Mouse (Mus musculus) myocyte (in vitro differentiated cells): ENCODE data around the gene Usp5. TPM values are rescaled to one million over a fixed set of nuclear protein-coding genes. Genes with fewer than 3 reads are reported as not detected.

Experiments used
- H3K27me3 ChIP-seq: one replicate; pipeline ENCODE4 v1.6.1; 2011; ENCODE audit not compliant: control insufficient read depth, insufficient read depth, insufficient read length
- H3K36me3 ChIP-seq: one replicate; pipeline ENCODE4 v1.6.1; 2011; ENCODE audit not compliant: control insufficient read depth, insufficient read depth
- H3K4me2 ChIP-seq: one replicate; pipeline ENCODE4 v1.6.1; 2011; ENCODE audit warnings: low read depth, control low read depth
- H3K4me3 ChIP-seq: one replicate; pipeline ENCODE4 v1.5.1; 2011; ENCODE audit warnings: mild to moderate bottlenecking, control low read depth, moderate library complexity
- H3K79me2 ChIP-seq: one replicate; pipeline ENCODE4 v1.6.1; 2011; ENCODE audit not compliant: control insufficient read depth, insufficient read depth
- H3ac ChIP-seq: one replicate; pipeline ENCODE4 v1.6.1; 2011; ENCODE audit not compliant: control insufficient read depth, insufficient read length
- CEBPB ChIP-seq: IDR thresholded peaks from 2 replicates; pipeline ENCODE4 v1.6.1; 2011; ENCODE audit warnings: mild to moderate bottlenecking, moderate library complexity; ENCODE audit not compliant: poor library complexity, insufficient read depth, severe bottlenecking
- E2F4 ChIP-seq: IDR thresholded peaks from one replicate; pipeline ENCODE4 v1.6.1; 2011; ENCODE audit warnings: mild to moderate bottlenecking, control low read depth, moderate library complexity; ENCODE audit not compliant: insufficient read depth
- MAX ChIP-seq: IDR thresholded peaks from one replicate; pipeline ENCODE4 v1.6.1; 2011; ENCODE audit warnings: low read depth, mild to moderate bottlenecking, control low read depth
- MYOD1 ChIP-seq, 3 experiments: IDR thresholded peaks; one replicate each; pipeline ENCODE4 v1.6.1; 2011; ENCODE audit warnings: control low read depth in 2 of 3, low read depth in 2 of 3, mild to moderate bottlenecking in 2 of 3, moderate library complexity in 1 of 3; ENCODE audit not compliant: insufficient read length in 2 of 3, control insufficient read depth in 1 of 3
- MYOG ChIP-seq, 3 experiments: IDR thresholded peaks; one replicate each; pipeline ENCODE4 v1.6.1; 2011; ENCODE audit warnings: control low read depth in 2 of 3, low read depth in 2 of 3, mild to moderate bottlenecking in 2 of 3; ENCODE audit not compliant: insufficient read length in 2 of 3, control insufficient read depth in 1 of 3, insufficient read depth in 1 of 3
- POLR2A ChIP-seq: IDR thresholded peaks from one replicate; pipeline ENCODE4 v1.6.1; 2011; ENCODE audit warnings: low read depth, mild to moderate bottlenecking, control low read depth, moderate library complexity; ENCODE audit not compliant: insufficient read length
- POLR2AphosphoS2 ChIP-seq: IDR thresholded peaks from one replicate; pipeline ENCODE4 v1.6.1; 2011; ENCODE audit warnings: low read depth, control low read depth; ENCODE audit not compliant: insufficient read length
- REST ChIP-seq: IDR thresholded peaks from one replicate; pipeline ENCODE4 v1.6.1; 2011; ENCODE audit warnings: mild to moderate bottlenecking, control low read depth, moderate library complexity; ENCODE audit not compliant: insufficient read depth, insufficient read length
- SRF ChIP-seq: IDR thresholded peaks from one replicate; pipeline ENCODE4 v1.6.1; 2011; ENCODE audit warnings: low read depth; ENCODE audit not compliant: control insufficient read depth, insufficient read length
- TCF12 ChIP-seq: IDR thresholded peaks from one replicate; pipeline ENCODE4 v1.6.1; 2011; ENCODE audit warnings: mild to moderate bottlenecking, control low read depth; ENCODE audit not compliant: poor library complexity, insufficient read depth, severe bottlenecking
- TCF3 ChIP-seq: IDR thresholded peaks from one replicate; pipeline ENCODE4 v1.6.1; 2011; ENCODE audit warnings: low read depth, control low read depth; ENCODE audit not compliant: insufficient read length
- USF1 ChIP-seq: IDR thresholded peaks from one replicate; pipeline ENCODE4 v1.6.1; 2011; ENCODE audit warnings: low read depth, mild to moderate bottlenecking, control low read depth, moderate library complexity
- polyA plus RNA-seq: library from polyadenylated mRNA; unstranded; fragments of >200 nt; fragmentation: generic; extraction: Trizol; gene quantifications from one replicate; pipeline ENCODE4 v1.2.1, GENCODE M21; 2012; ENCODE audit warnings: missing spikeins

Gene Usp5
- polyA plus RNA-seq, 1 experiment, result 123 TPM

DNA sequence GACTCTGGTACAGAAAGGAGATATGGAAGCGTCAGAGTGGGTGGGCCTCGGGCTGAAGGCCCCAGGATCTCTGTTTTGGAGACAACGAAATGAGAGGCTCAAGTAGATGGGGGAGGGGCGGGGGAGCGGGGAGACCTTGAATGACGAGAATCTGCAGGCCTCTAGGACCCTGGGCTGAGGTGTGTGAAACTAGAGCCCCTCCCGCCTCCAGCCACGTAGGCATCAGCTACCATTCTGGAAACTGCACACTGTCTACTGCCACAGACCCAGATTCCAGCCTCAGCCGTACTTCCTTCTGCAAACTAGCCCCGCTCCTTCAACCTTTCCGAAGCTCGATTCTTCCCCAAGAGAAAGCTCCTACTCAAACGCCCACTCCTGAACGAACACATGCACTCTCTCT is 27.0 kb upstream of the Usp5 start:
- peaks cover 22% of the 10 kb centered on the region for H3K27me3 ChIP-seq
- TF ChIP-seq SRF, result no peak
- TF ChIP-seq CEBPB, result no peak
- no peaks in the 10 kb centered on the region for H3K36me3 ChIP-seq
- no peaks in the 10 kb centered on the region for H3K79me2 ChIP-seq
- H3ac ChIP-seq, result no peak overlapping the region
- H3K4me3 ChIP-seq, result no peak overlapping the region
- peak overlapping the region; percentile 70 for H3K4me2 ChIP-seq

DNA sequence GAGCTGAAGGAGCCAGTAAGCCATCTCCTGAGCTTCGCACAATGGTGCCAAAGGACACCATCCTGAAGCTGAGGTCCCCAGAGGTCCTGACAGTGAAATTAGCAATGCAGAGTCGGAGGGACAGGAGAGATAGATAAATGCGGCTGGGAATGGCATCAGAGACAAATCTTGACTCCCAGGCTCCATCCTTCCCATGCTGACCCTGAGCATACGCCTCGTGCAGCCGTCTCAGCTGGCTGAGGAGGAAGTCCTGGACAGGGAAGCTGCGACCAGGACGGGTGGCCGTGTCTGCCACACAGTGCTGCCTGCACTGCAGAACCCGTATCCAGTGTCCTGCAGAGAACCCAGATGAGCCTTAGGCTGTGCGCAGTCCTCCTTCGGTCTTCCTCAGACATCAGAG is 25.4 kb upstream of the Usp5 start:
- TF ChIP-seq USF1, result no peak

DNA sequence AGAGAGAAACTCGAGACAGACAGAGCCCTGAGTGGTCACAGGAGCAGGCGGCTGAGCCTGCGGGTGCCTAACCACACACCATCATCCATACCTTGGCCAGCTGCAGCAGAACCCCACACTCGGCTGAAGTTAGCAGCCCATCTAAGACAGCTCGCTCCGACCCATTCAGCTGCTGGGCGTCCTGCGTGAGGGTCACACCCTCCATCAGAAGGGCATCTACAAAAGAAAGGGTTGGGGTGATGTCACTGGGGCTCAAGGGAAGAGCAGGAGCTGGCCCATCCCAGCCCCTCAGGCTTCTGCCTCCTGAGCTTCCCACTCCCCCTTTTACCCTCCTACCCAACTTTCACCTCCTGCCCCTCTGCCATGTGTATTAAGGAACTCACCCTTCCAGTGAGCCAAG is 21.3 kb upstream of the Usp5 start:
- Histone ChIP-seq H3K36me3 (no peaks in the 10 kb centered on the region), H3K4me3 (no peak overlapping the region)
- TF ChIP-seq TCF3, result no peak
- no peak for TF ChIP-seq MYOD1 (IDR thresholded peaks at IDR 0.05; ENCODE audit: control insufficient read depth in 1 of 3, insufficient read length in 2 of 3, low read depth in 2 of 3)
- no peak for TF ChIP-seq REST

More for the DNA sequence above, 25.4 kb upstream of the Usp5 start:
- H3ac ChIP-seq, result no peak overlapping the region
- peaks cover 17% of the 10 kb centered on the region for H3K27me3 ChIP-seq
- no peak overlapping the region for H3K4me3 ChIP-seq
- no peaks in the 10 kb centered on the region for H3K79me2 ChIP-seq
- no peak overlapping the region for H3K4me2 ChIP-seq
- no peaks in the 10 kb centered on the region for H3K36me3 ChIP-seq

DNA sequence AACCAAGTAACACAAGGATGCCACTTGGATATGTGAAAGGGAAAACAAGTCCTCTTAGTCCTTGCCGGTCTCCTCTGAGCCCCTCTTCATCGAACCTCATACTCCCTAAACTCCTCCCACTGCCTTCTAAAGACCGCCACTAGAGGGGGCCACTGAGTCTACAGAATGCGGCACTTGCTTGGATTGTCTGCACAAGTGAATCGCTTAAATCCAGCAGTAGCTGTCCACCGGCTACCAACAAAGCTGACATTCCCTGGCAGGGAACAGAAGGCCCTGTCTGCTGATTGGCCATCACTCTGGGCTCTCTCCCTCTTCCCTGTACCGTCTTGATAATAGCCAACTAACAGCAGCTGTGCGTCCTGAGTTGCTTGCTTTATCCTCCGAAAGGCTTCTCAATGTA is 18.0 kb upstream of the Usp5 start:
- H3ac ChIP-seq, result no peak overlapping the region
- H3K27me3 ChIP-seq, result no peaks in the 10 kb centered on the region
- H3K4me2 ChIP-seq, result no peak overlapping the region
- H3K36me3 ChIP-seq, result no peaks in the 10 kb centered on the region
- no peak for TF ChIP-seq SRF
- no peak for TF ChIP-seq TCF3
- TF ChIP-seq MYOD1 (IDR thresholded peaks at IDR 0.05; ENCODE audit: control insufficient read depth in 1 of 3, insufficient read length in 2 of 3, low read depth in 2 of 3), result no peak
- TF ChIP-seq MYOG (IDR thresholded peaks at IDR 0.05; ENCODE audit: control insufficient read depth in 1 of 3, insufficient read depth in 1 of 3, insufficient read length in 2 of 3, low read depth in 2 of 3), result no peak
- TF ChIP-seq MAX, result no peak
- no peak for TF ChIP-seq REST
- no peak for TF ChIP-seq POLR2A
- no peak for TF ChIP-seq CEBPB
- no peak for TF ChIP-seq TCF12
- TF ChIP-seq POLR2AphosphoS2, result no peak
- H3K79me2 ChIP-seq, result no peaks in the 10 kb centered on the region
- H3K4me3 ChIP-seq, result no peak overlapping the region

More for the DNA sequence above, 21.3 kb upstream of the Usp5 start:
- no peak overlapping the region for H3ac ChIP-seq
- H3K79me2 ChIP-seq, result no peaks in the 10 kb centered on the region
- H3K4me2 ChIP-seq, result no peak overlapping the region
- no peaks in the 10 kb centered on the region for H3K27me3 ChIP-seq

DNA sequence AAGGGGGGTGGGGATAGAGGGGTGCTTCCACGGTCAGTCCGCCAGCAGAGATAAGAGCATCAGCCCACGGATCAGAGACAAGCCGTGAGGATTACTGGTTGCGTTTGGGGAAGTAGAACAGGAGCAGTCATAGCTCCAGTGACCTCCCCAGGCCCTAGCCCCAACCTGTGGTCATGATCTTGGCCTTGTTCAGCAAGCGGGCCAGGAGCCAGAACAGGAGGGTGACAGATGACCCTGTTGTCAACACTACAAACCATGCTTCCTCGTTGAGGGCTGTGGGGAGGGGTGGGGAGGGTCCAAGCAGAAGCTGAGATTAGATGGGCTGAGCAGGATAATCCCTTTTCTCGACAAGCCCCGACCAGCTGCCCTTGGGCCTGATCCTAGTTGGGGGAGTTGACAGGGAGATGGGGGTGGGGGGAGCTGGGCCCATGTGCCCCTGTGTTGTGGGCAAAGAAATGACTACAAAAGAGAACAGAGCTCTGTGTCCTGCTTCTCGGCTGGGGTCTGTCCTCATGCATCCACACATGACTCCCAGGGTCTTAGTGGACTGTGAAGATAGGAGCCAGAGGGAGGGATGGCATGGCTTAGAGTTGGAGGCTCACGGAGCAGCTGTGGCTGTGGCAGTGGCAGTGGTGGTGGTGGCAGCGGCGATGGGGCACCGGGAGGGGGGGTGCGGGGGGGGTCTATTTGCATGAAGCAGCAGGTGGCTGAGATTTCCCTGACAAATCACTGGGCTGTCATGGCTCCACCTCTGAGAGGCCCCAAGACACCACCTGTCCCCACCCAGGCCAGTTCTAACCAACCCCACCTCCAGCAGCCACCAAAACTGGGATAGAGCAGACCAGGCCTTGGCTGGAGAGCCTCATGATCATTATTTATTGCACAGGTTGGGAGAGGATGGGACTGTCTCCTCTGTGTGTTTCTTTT is 11.2 kb upstream of the Usp5 start, which contains the start of gene Gnb3:
Gnb3 (minus strand) TSS at position 35 of the 927 bp plus-strand sequence.
- H3K27me3 ChIP-seq, result peaks cover 5% of the 10 kb centered on the region
- no peak within 1 kb of the TSS for H3K4me2 ChIP-seq
- no peaks in the 10 kb centered on the region for H3K36me3 ChIP-seq
- no peak for TF ChIP-seq E2F4
- no peak for TF ChIP-seq TCF12
- H3K79me2 ChIP-seq, result no peaks in the 10 kb centered on the region
- H3ac ChIP-seq, result no peak within 1 kb of the TSS
- no peak within 1 kb of the TSS for H3K4me3 ChIP-seq

DNA sequence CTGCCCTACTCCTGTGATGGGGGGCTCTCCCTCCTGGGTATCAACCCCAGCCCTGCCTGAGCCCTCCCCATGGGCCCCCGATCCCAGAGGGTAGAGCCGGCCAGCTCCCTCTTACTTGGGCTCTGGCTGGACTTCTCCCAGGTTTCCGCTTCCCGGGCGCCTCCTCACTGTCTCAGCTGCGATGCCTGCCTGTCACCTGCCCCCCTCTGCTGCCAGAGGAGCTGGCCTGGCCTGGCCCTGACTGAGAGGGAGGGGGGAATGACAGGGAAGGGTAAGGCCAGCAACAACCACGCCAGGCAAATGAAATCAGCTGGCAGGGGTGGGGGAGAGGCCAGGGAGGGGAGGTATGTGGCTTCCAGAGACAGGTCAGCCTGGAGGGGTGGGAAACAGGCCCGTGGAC is 10.5 kb upstream of the Usp5 start:
- Histone ChIP-seq H3K36me3 (no peaks in the 10 kb centered on the region), H3K4me3 (no peak overlapping the region), H3K79me2 (no peaks in the 10 kb centered on the region), H3K27me3 (peaks cover 5% of the 10 kb centered on the region), H3ac (no peak overlapping the region), H3K4me2 (no peak overlapping the region)
- no peak for TF ChIP-seq CEBPB
